Mouse (Mus musculus) left cerebral cortex, postnatal 4 days (tissue): ENCODE measurements at regions not wholly inside any gene's neighbourhood (a gene's known extent, or its start where the extent isn't known, plus 50 kb on each side); places are given as distances from the start of the nearest gene placed in this dataset.
"Not testable (repeated sequence)": the region's sequence is repeated elsewhere in the genome, so short reads cannot be mapped to it uniquely, and the experiment has no call there.

Source experiments
- DNase-seq: peaks from one replicate; pipeline ENCODE4 v3.0.0-alpha.2; 2022
- intact Hi-C: fragments of 180-260 bp; cut with DNase I; formaldehyde crosslinking; loops from one replicate; pipeline ENCODE4 v1.15.1; 2025

GRCm38 (mm10) chr14:107214391-107214790, 1108.4 kb downstream of the Trim52 start:
- DNase-seq, result no peak
- intact Hi-C loops, result no loop called here

- no peak for DNase-seq
- intact Hi-C loops, result no loop called here
Measured at GRCm38 (mm10) chr14:107264182-107264581, 1158.2 kb downstream of the Trim52 start.

GRCm38 (mm10) chr14:107280346-107280745, 1174.3 kb downstream of the Trim52 start:
- peak; percentile 5 for DNase-seq
- intact Hi-C loops, result not testable (repeated sequence)

- peak; percentile 34 for DNase-seq
Measured at GRCm38 (mm10) chr14:107329302-107329701, 1223.3 kb downstream of the Trim52 start.

GRCm38 (mm10) chr14:107340205-107340604, 1234.2 kb downstream of the Trim52 start:
- intact Hi-C loops, result no loop called here
- DNase-seq, result peak; percentile 32

More at GRCm38 (mm10) chr14:107329302-107329701, 1223.3 kb downstream of the Trim52 start:
- intact Hi-C loops, result no loop called here

- intact Hi-C loops, result no loop called here
Measured at GRCm38 (mm10) chr14:107362788-107363187, 1256.8 kb downstream of the Trim52 start.

More at GRCm38 (mm10) chr14:107362788-107363187, 1256.8 kb downstream of the Trim52 start:
- DNase-seq, result no peak
